ENCODE assay signal across 8 mouse cellular contexts in the genomic region with DNA sequence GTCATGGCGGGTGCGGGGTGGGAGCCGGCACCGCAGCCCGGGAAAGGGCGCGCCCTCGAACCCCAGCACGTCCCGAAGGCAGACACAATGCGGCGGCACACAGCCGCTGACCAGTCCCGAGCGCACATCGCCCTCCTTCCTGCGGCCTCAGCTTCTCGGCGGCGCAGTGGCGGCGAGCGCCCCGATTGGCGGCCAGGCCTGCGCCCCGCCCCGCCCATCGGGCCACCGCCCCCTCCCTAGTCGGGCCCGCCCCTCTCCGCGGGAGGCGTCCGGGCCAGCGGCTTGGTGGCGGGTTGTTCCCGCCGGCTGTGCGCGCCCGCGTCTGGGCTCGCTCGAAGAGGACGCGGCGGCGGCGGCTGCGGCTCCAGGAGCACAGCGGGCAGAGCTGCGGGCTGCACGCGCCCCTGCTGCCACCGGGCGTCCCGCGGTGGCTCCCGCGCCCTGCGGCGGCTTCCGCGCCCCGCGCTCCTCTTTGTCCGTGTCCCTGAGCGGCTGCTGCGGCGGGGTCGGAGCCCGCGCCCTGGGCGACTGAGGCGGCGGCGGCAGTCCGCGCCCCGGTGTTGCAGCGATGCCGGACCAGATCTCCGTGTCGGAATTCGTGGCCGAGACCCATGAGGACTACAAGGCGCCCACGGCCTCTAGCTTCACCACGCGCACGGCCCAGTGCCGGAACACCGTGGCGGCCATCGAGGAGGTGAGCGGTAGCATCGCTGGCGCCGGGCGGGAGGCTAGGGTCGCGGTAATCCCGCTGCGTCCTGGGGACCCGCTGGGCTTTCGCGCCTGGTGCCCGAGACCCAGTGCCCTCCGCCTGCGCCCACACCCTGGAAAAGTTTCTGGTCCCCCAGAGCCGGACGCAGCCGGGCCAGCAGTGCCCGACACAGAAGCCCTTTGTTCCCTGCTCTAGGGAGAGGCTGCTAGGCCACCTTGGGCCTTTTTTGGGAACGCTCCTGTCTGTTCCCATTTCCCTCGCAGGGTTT.
DNase-seq lines count a peak whose midpoint lies in the region; ATAC-seq and TF ChIP-seq lines count a peak whose summit lies in the region.

No protein-coding gene starts in this region.

- peak overlapping the region; percentile 43 to 53 for H3K27ac ChIP-seq in heart, embryonic 14.5 days (replicated peaks in 1 of 2; ENCODE audit: control insufficient read depth in 1 of 2, insufficient read depth in 1 of 2, low read depth in 2 of 2, low read length in 2 of 2)
- H3K27ac ChIP-seq in liver, embryonic 14.5 days: no peak overlapping the region
- H3K27ac ChIP-seq in stomach, embryonic 15.5 days: peak overlapping the region; percentile 71

- peak overlapping the region; percentile 69 to 77 for H3K4me3 ChIP-seq in heart, embryonic 14.5 days (ENCODE audit: control insufficient read depth in 1 of 2, insufficient read depth in 1 of 2, low read depth in 1 of 2, low read length in 2 of 2)
- H3K4me3 ChIP-seq in liver, embryonic 14.5 days (ENCODE audit: insufficient read depth in 1 of 2, low read depth in 2 of 2, low read length in 2 of 2): peak overlapping the region; percentile 59 to 62
- peak overlapping the region; percentile 88 for H3K4me3 ChIP-seq in stomach, embryonic 15.5 days (replicated peaks)

- peak; percentile 47 to 56 for DNase-seq in CD8-positive naive resting alpha-beta T cell, adult 2 months (ENCODE audit: low read depth in 2 of 2, low spot score in 2 of 2)
- peak; percentile 65 for DNase-seq in c-Kit-positive CD71-negative TER-119-negative erythroid progenitor cells, embryonic 14.5 days (ENCODE audit: low read depth)
- DNase-seq in fibroblast of lung, adult 2 months (ENCODE audit: low read depth): peak; percentile 39
- peak; percentile 94 for DNase-seq in kidney, postnatal 10 days
- DNase-seq in liver, embryonic 14.5 days (ENCODE audit: low read depth in 3 of 3, low spot score in 3 of 3): peak; percentile 56 to 63 (median 62)
- DNase-seq in neural tube, embryonic 10.5 days (ENCODE audit: extremely low spot score, low spot score): peak; percentile 91

- H3K27me3 ChIP-seq in heart, embryonic 14.5 days (ENCODE audit: control insufficient read depth, insufficient read depth, low read length): no peaks in the 10 kb centered on the region
- peaks cover 14% of the 10 kb centered on the region for H3K27me3 ChIP-seq in liver, embryonic 14.5 days (ENCODE audit: control insufficient read depth, insufficient read depth, low read length)
- no peaks in the 10 kb centered on the region for H3K27me3 ChIP-seq in stomach, embryonic 15.5 days (replicated peaks)

- ATAC-seq in heart, embryonic 14.5 days (ENCODE audit: insufficient number of reproducible peaks, insufficient read depth, low FRiP score, low read depth): peak; percentile 99
- ATAC-seq in liver, embryonic 14.5 days (ENCODE audit: insufficient read depth): peak; percentile 99
- peak; percentile 99 for ATAC-seq in stomach, embryonic 15.5 days (ENCODE audit: insufficient read depth, low FRiP score, low read depth)

- under 1% methylated on average over 111 of the region's 118 CpGs for WGBS in heart, embryonic 14.5 days
- under 1% methylated on average over 115 of the region's 118 CpGs for WGBS in liver, embryonic 14.5 days (ENCODE audit: insufficient replicate concordance)
- under 1% methylated on average over 106 of the region's 118 CpGs for WGBS in stomach, embryonic 15.5 days

- peak overlapping the region; percentile 86 for H3K9ac ChIP-seq in heart, embryonic 14.5 days (ENCODE audit: low read length)
- peak overlapping the region; percentile 43 for H3K9ac ChIP-seq in liver, embryonic 14.5 days (replicated peaks)
- peak overlapping the region; percentile 81 for H3K9ac ChIP-seq in stomach, embryonic 15.5 days

- H3K4me1 ChIP-seq in heart, embryonic 14.5 days (ENCODE audit: control insufficient read depth in 2 of 2, insufficient read depth in 2 of 2, low read length in 2 of 2): peaks cover 0 to 2% of the 10 kb centered on the region in 2 experiments; a peak in 1 of 4 replicates
- 0 out of 4 replicates have a peak, but pooled peaks cover 0 to 2% of the 10 kb centered on the region in 2 experiments for H3K4me1 ChIP-seq in liver, embryonic 14.5 days (replicated peaks; ENCODE audit: control insufficient read depth in 2 of 2, insufficient read depth in 2 of 2, low read length in 1 of 2)
- H3K4me1 ChIP-seq in stomach, embryonic 15.5 days: 0 out of 2 replicates have a peak, but pooled peaks cover 6% of the 10 kb centered on the region

- H3K4me2 ChIP-seq in heart, embryonic 14.5 days (ENCODE audit: low read length): peak overlapping the region; percentile 80
- H3K4me2 ChIP-seq in liver, embryonic 14.5 days (ENCODE audit: low read depth): peak overlapping the region; percentile 80
- peak overlapping the region; percentile 89 for H3K4me2 ChIP-seq in stomach, embryonic 15.5 days

- TF ChIP-seq EP300 in liver, embryonic 14.5 days (IDR thresholded peaks at IDR 0.05; ENCODE audit: low read depth): no peak

- no peak for TF ChIP-seq CTCF in liver, embryonic 14.5 days (IDR thresholded peaks at IDR 0.05; ENCODE audit: low read depth)

- H3K9me3 ChIP-seq in heart, embryonic 14.5 days (ENCODE audit: control insufficient read depth, low read length): no peaks in the 10 kb centered on the region
- no peaks in the 10 kb centered on the region for H3K9me3 ChIP-seq in liver, embryonic 14.5 days (ENCODE audit: control insufficient read depth, low read length)
- no peaks in the 10 kb centered on the region for H3K9me3 ChIP-seq in stomach, embryonic 15.5 days

- H3K36me3 ChIP-seq in heart, embryonic 14.5 days (ENCODE audit: control insufficient read depth, insufficient read depth, low read length): no peaks in the 10 kb centered on the region
- no peaks in the 10 kb centered on the region for H3K36me3 ChIP-seq in liver, embryonic 14.5 days (replicated peaks; ENCODE audit: control insufficient read depth, insufficient read depth, low read depth)
- H3K36me3 ChIP-seq in stomach, embryonic 15.5 days: no peaks in the 10 kb centered on the region

Comparison
In these comparisons a context has a peak if more than half of its experiments do, and no peak if none do; other contexts are left out.
1. DNase-seq: peak in every context shown above with its lines; median percentile 94 in kidney, postnatal 10 days; 91 in neural tube, embryonic 10.5 days; 65 in c-Kit-positive CD71-negative TER-119-negative erythroid progenitor cells, embryonic 14.5 days; 62 in liver, embryonic 14.5 days; 52 in CD8-positive naive resting alpha-beta T cell, adult 2 months; 39 in fibroblast of lung, adult 2 months.